16 mouse cellular contexts compared by ENCODE assay signal in the genomic region with DNA sequence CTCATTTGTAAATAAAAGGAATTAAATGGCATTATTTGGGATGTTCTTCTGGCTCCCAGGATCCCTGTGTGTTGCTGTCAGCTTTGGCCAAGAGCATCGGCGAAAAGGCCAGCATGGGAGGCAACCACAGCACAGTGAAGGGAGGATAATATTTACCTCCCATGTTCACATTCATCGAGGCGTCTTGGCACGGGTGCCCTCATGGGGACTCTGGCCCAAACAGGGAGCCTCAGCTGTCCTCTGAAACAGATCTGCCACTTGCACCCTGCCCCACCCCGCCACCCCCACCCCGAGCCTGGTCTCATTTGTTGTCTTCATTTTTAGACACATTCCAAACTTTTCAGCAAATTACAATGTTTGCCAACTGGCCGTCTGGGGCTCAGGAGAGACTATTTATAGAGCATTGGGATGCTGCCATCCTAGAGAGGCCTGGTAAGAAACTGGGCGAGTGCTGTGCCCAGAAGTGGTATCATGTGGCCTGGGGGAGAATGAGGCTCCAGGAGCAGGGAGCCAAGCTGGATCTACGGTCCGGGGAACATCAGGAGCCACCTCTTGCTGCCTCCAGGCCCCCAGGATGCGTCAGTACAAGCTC. TPM values are rescaled to one million over a fixed set of nuclear protein-coding genes. Genes with fewer than 3 reads are reported as not detected.
A peak's percentile ranks its signal among the peaks of the same experiment; 100 is the strongest.
DNase-seq lines count a peak whose midpoint lies in the region; ATAC-seq lines count a peak whose summit lies in the region.
"Had no signal": no experiment of that assay in that cellular context is flagged by ENCODE, and none has a peak within 500 bp of the region (broad histone marks: within the 10 kb centered on the region; RNA-seq: fewer than 3 reads in every experiment).

No protein-coding gene starts in this region.

- WGBS in heart, embryonic 15.5 days, result 60% methylated on average over 12 of the region's 12 CpGs
- WGBS in kidney, embryonic 16.5 days, result 78% methylated on average over 12 of the region's 12 CpGs

- peaks cover 18% of the 10 kb centered on the region for H3K4me1 ChIP-seq in heart, embryonic 15.5 days (replicated peaks)
- H3K4me1 ChIP-seq in kidney, embryonic 16.5 days (ENCODE audit: insufficient read depth, low read length), result peaks cover 13% of the 10 kb centered on the region; the same call in 1 of the 2 replicates
- H3K4me1 ChIP-seq: liver, embryonic 15.5 days had no signal

- no peak overlapping the region for H3K9ac ChIP-seq in heart, embryonic 15.5 days
- no peak overlapping the region for H3K9ac ChIP-seq in kidney, embryonic 16.5 days (replicated peaks; ENCODE audit: low read length)
- H3K9ac ChIP-seq: hindbrain, embryonic 13.5 days; liver, embryonic 15.5 days had no signal

- no peaks in the 10 kb centered on the region for H3K9me3 ChIP-seq in heart, embryonic 15.5 days (replicated peaks)
- no peaks in the 10 kb centered on the region for H3K9me3 ChIP-seq in kidney, embryonic 16.5 days (ENCODE audit: low read length)
- H3K9me3 ChIP-seq: hindbrain, embryonic 13.5 days; liver, embryonic 15.5 days had no signal

- H3K36me3 ChIP-seq in heart, embryonic 15.5 days, result no peaks in the 10 kb centered on the region
- no peaks in the 10 kb centered on the region for H3K36me3 ChIP-seq in kidney, embryonic 16.5 days (ENCODE audit: insufficient read depth, low read length)
- H3K36me3 ChIP-seq: hindbrain, embryonic 13.5 days; liver, embryonic 15.5 days had no signal

- H3K4me2 ChIP-seq in heart, embryonic 15.5 days, result no peak overlapping the region
- no peak overlapping the region for H3K4me2 ChIP-seq in kidney, embryonic 16.5 days (replicated peaks; ENCODE audit: low read depth, low read length)
- H3K4me2 ChIP-seq: hindbrain, embryonic 13.5 days; liver, embryonic 15.5 days had no signal

- peak overlapping the region; percentile 49 for H3K27ac ChIP-seq in heart, embryonic 15.5 days
- H3K27ac ChIP-seq in kidney, embryonic 16.5 days (ENCODE audit: low read length), result no peak overlapping the region
- H3K27ac ChIP-seq: hindbrain, embryonic 13.5 days; kidney, postnatal 0 days; liver, embryonic 15.5 days had no signal

- H3K4me3 ChIP-seq in heart, embryonic 15.5 days, result no peak overlapping the region
- no peak overlapping the region for H3K4me3 ChIP-seq in kidney, embryonic 16.5 days (ENCODE audit: low read length)
- H3K4me3 ChIP-seq: hindbrain, embryonic 13.5 days; liver, embryonic 15.5 days; megakaryocyte, embryonic 14.5 days had no signal

- 0 out of 2 replicates have a peak, but pooled peaks have one; percentile 34 for ATAC-seq in frontal cortex, adult (ENCODE audit: low TSS enrichment)
- no peak; the same call in 1 of the 2 replicates for ATAC-seq in heart, embryonic 15.5 days (replicated peaks; ENCODE audit: insufficient number of reproducible peaks, insufficient read depth, low FRiP score, low read depth)
- no peak for ATAC-seq in kidney, embryonic 16.5 days (ENCODE audit: low FRiP score, low TSS enrichment)
- ATAC-seq in erythroid progenitor cell, adult 5-6 weeks (replicated peaks; ENCODE audit: low FRiP score, poor library complexity, severe bottlenecking), result no peak

- no peak for DNase-seq in frontal cortex, postnatal 14 days (ENCODE audit: low spot score in 2 of 2)
- peak; percentile 67 for DNase-seq in NIH3T3 (ENCODE audit: low read depth)
- peak; percentile 58 to 72 for DNase-seq in cerebellum, postnatal 14 days
- no peak for DNase-seq in thymus, postnatal 0 days (ENCODE audit: low spot score)
- DNase-seq: thymus, adult 2 months had no signal

- peaks cover 30% of the 10 kb centered on the region for H3K27me3 ChIP-seq in heart, embryonic 15.5 days
- peaks cover 10% of the 10 kb centered on the region; the same call in 1 of the 2 replicates for H3K27me3 ChIP-seq in kidney, embryonic 16.5 days (ENCODE audit: insufficient read depth, low read length)

RNA-seq across cellular contexts. Expression of gene Meox1, which starts 27.3 kb away (rescaled TPM):
- 15.7 and 19.8 TPM in 2 replicates for polyA plus RNA-seq in heart, embryonic 15.5 days (2015; fragmentation: Nextera tagmentation; extraction: Ambion mirVana)
- polyA plus RNA-seq in kidney, embryonic 16.5 days (2015; fragmentation: Nextera tagmentation; extraction: Ambion mirVana), result 15.2 and 15.5 TPM in 2 replicates
- 2.8 and 3.6 TPM in 2 replicates for polyA plus RNA-seq in thymus, postnatal 0 days (2015; fragmentation: Nextera tagmentation; extraction: Ambion mirVana)
- total RNA-seq in erythroid progenitor cell, adult 5-6 weeks (2015; ENCODE audit: low replicate concordance), result not detected in 2 replicates
- total RNA-seq in erythroid progenitor cell, adult 5-6 weeks (2017; ENCODE audit: low replicate concordance), result not detected in 2 replicates
- total RNA-seq: common myeloid progenitor, adult 5-6 weeks had no signal

RNA-seq across cellular contexts. Expression of gene Sost, which starts 45.4 kb away (rescaled TPM):
- polyA plus RNA-seq in heart, embryonic 15.5 days (2015; fragmentation: Nextera tagmentation; extraction: Ambion mirVana), result 3.9 and 4.4 TPM in 2 replicates
- polyA plus RNA-seq in kidney, embryonic 16.5 days (2015; fragmentation: Nextera tagmentation; extraction: Ambion mirVana), result 0.76 and 0.80 TPM in 2 replicates
- 0.08 and 0.66 TPM in 2 replicates for polyA plus RNA-seq in thymus, postnatal 0 days (2015; fragmentation: Nextera tagmentation; extraction: Ambion mirVana)
- not detected in 2 replicates for total RNA-seq in erythroid progenitor cell, adult 5-6 weeks (2015; ENCODE audit: low replicate concordance)
- not detected in 2 replicates for total RNA-seq in erythroid progenitor cell, adult 5-6 weeks (2017; ENCODE audit: low replicate concordance)
- total RNA-seq: common myeloid progenitor, adult 5-6 weeks had no signal
- polyA plus RNA-seq: forebrain, embryonic 11.5 days; neural tube, embryonic 14.5 days had no signal

Comparison
In these comparisons a context has a peak if more than half of its experiments do, and no peak if none do; other contexts are left out.
1. DNase-seq: peak in NIH3T3 (single experiment) and cerebellum, postnatal 14 days (2 of 2); none in frontal cortex, postnatal 14 days (0 of 2) and thymus, postnatal 0 days (single experiment).